10 mouse cellular contexts compared by ENCODE assay signal in the genomic region with DNA sequence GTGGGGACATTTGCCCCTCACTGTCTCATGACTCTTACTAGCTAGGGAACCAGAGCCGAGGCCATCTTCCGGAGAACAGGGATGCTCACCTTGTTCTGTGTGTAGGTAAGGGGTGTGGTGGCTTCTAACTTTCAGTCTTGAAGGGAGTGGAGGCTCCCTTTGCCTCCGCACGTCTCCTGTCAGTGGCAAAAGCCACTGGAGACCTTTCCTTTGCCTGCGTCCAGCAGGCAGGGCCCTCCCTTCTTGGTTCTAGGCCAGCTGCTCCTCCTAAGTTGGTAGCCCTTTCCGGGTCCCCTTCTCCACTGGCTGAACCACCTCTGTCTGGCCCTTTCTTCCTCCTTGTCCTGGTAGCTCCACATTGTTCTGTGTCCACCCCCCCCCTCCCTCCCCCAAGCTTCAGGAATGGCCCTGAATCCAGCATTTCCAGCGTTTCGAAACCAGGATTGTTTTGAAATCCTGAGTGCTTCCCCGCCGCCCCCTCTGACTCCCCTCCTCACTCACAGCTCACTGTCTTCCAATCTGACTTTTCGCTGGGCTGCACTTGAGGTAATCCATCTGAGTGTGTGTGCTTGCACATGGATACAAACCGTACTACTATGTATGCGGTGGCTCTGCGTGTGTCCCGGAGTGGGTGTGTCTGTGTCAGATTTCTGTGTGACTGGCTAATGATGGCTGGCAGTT. TPM values are rescaled to one million over a fixed set of nuclear protein-coding genes. Genes with fewer than 3 reads are reported as not detected.
A peak's percentile ranks its signal among the peaks of the same experiment; 100 is the strongest.
DNase-seq lines count a peak whose midpoint lies in the region; ATAC-seq lines count a peak whose summit lies in the region.
"Had no signal": no experiment of that assay in that cellular context is flagged by ENCODE, and none has a peak within 500 bp of the region (broad histone marks: within the 10 kb centered on the region; RNA-seq: fewer than 3 reads in every experiment).

No protein-coding gene starts in this region.

- peaks cover 5% of the 10 kb centered on the region for H3K36me3 ChIP-seq in megakaryocyte, embryonic 14.5 days (replicated peaks; ENCODE audit: low read length)
- H3K36me3 ChIP-seq in embryonic facial prominence, embryonic 11.5 days (replicated peaks; ENCODE audit: control insufficient read depth, insufficient read depth, low read depth, low read length) = no peaks in the 10 kb centered on the region
- H3K36me3 ChIP-seq in heart, embryonic 16.5 days (ENCODE audit: control insufficient read depth, insufficient read depth) = 0 out of 2 replicates have a peak, but pooled peaks cover 2% of the 10 kb centered on the region
- no peaks in the 10 kb centered on the region for H3K36me3 ChIP-seq in midbrain, embryonic 10.5 days

- peaks cover 88% of the 10 kb centered on the region for H3K4me1 ChIP-seq in megakaryocyte, embryonic 14.5 days
- H3K4me1 ChIP-seq in embryonic facial prominence, embryonic 11.5 days (ENCODE audit: control insufficient read depth, insufficient read depth, low read length) = peaks cover 53% of the 10 kb centered on the region
- peaks cover 84% of the 10 kb centered on the region for H3K4me1 ChIP-seq in heart, embryonic 16.5 days (ENCODE audit: control insufficient read depth, insufficient read depth, low read length)
- H3K4me1 ChIP-seq in midbrain, embryonic 10.5 days = peaks cover 96% of the 10 kb centered on the region

- H3K4me3 ChIP-seq in megakaryocyte, embryonic 14.5 days (replicated peaks) = peak overlapping the region; percentile 42
- H3K4me3 ChIP-seq in embryonic facial prominence, embryonic 11.5 days (ENCODE audit: low read depth, low read length) = peak overlapping the region; percentile 15
- H3K4me3 ChIP-seq in heart, embryonic 16.5 days (ENCODE audit: low read length) = peak overlapping the region; percentile 96
- H3K4me3 ChIP-seq in midbrain, embryonic 10.5 days = peak overlapping the region; percentile 96

- peak overlapping the region; percentile 18 for H3K9ac ChIP-seq in embryonic facial prominence, embryonic 11.5 days (replicated peaks; ENCODE audit: low read length)
- H3K9ac ChIP-seq in heart, embryonic 16.5 days (ENCODE audit: low read length) = peak overlapping the region; percentile 99

- ATAC-seq in megakaryocyte, adult 5-6 weeks (ENCODE audit: poor library complexity, severe bottlenecking) = no peak
- ATAC-seq in embryonic facial prominence, embryonic 11.5 days (replicated peaks; ENCODE audit: insufficient number of reproducible peaks, low FRiP score, low TSS enrichment, low read depth) = no peak
- ATAC-seq in heart, embryonic 16.5 days (replicated peaks; ENCODE audit: extremely low read depth, insufficient read depth, low FRiP score) = no peak
- ATAC-seq: Patski had no signal

- 18% methylated on average over 15 of the region's 15 CpGs for WGBS in embryonic facial prominence, embryonic 11.5 days
- 13% methylated on average over 15 of the region's 15 CpGs for WGBS in heart, embryonic 16.5 days
- WGBS in midbrain, embryonic 10.5 days = 27% methylated on average over 15 of the region's 15 CpGs

- H3K9me3 ChIP-seq in megakaryocyte, embryonic 14.5 days = no peaks in the 10 kb centered on the region
- no peaks in the 10 kb centered on the region for H3K9me3 ChIP-seq in embryonic facial prominence, embryonic 11.5 days (replicated peaks; ENCODE audit: control insufficient read depth, low read length)
- H3K9me3 ChIP-seq in heart, embryonic 16.5 days (replicated peaks; ENCODE audit: control insufficient read depth, low read length) = no peaks in the 10 kb centered on the region
- H3K9me3 ChIP-seq in midbrain, embryonic 10.5 days (replicated peaks) = no peaks in the 10 kb centered on the region

- DNase-seq in embryonic facial prominence, embryonic 11.5 days (ENCODE audit: low spot score) = no peak
- DNase-seq in kidney, postnatal 25 days = peak; percentile 83 to 88
- no peak for DNase-seq in midbrain, embryonic 10.5 days (ENCODE audit: low spot score)
- no peak for DNase-seq in layer of hippocampus, adult 18-20 months (ENCODE audit: low spot score in 2 of 2)
- no peak for DNase-seq in spleen, adult 18-20 months

- H3K27ac ChIP-seq in embryonic facial prominence, embryonic 11.5 days (replicated peaks; ENCODE audit: low read depth, low read length) = peak overlapping the region; percentile 58
- peak overlapping the region; percentile 95 for H3K27ac ChIP-seq in heart, embryonic 16.5 days (ENCODE audit: low read length)
- H3K27ac ChIP-seq in midbrain, embryonic 10.5 days (replicated peaks) = peak overlapping the region; percentile 77

- H3K27me3 ChIP-seq in megakaryocyte, embryonic 14.5 days (replicated peaks) = peaks cover 12% of the 10 kb centered on the region
- no peaks in the 10 kb centered on the region for H3K27me3 ChIP-seq in embryonic facial prominence, embryonic 11.5 days (ENCODE audit: control insufficient read depth, insufficient read depth, low read length)
- H3K27me3 ChIP-seq in heart, embryonic 16.5 days (ENCODE audit: control insufficient read depth, insufficient read depth, low read length) = no peaks in the 10 kb centered on the region
- H3K27me3 ChIP-seq in midbrain, embryonic 10.5 days (ENCODE audit: low read depth, poor library complexity, severe bottlenecking) = 0 out of 2 replicates have a peak, but pooled peaks cover 12% of the 10 kb centered on the region
- H3K27me3 ChIP-seq: Patski had no signal

- H3K4me2 ChIP-seq in embryonic facial prominence, embryonic 11.5 days (ENCODE audit: low read depth, low read length) = peak overlapping the region; percentile 46
- H3K4me2 ChIP-seq in heart, embryonic 16.5 days (ENCODE audit: low read depth, low read length) = peak overlapping the region; percentile 95

RNA-seq across cellular contexts. Expression of gene Bcl9l, which starts 4.3 kb away (rescaled TPM):
- polyA plus RNA-seq in megakaryocyte, embryonic 14.5 days (2012; ENCODE audit: insufficient read depth, low replicate concordance) = 11.6 and 16.1 TPM in 2 replicates
- total RNA-seq in megakaryocyte, adult 5-6 weeks (2015) = 6.0 TPM in 2 replicates
- 2.6 and 3.0 TPM in 2 replicates for total RNA-seq in megakaryocyte, adult 5-6 weeks (2017)
- 10.3 and 11.8 TPM in 2 replicates for polyA plus RNA-seq in embryonic facial prominence, embryonic 11.5 days (2014; fragmentation: Nextera tagmentation; extraction: Ambion mirVana)
- 11.1 and 11.3 TPM in 2 replicates for polyA plus RNA-seq in heart, embryonic 16.5 days (2015; fragmentation: Nextera tagmentation; extraction: Ambion mirVana)
- polyA plus RNA-seq in midbrain, embryonic 10.5 days (2016; fragmentation: Nextera tagmentation; extraction: Ambion mirVana) = 3.9 and 4.7 TPM in 2 replicates
- 10 to 100 TPM; 64.0 to 72.3 TPM for total RNA-seq in layer of hippocampus, adult 18-20 months (2021)

RNA-seq across cellular contexts. Expression of gene Upk2, which starts 32.1 kb away (rescaled TPM):
- not detected in 2 replicates for polyA plus RNA-seq in megakaryocyte, embryonic 14.5 days (2012; ENCODE audit: insufficient read depth, low replicate concordance)
- total RNA-seq in megakaryocyte, adult 5-6 weeks (2015) = not detected in 2 replicates
- not detected in 2 replicates for total RNA-seq in megakaryocyte, adult 5-6 weeks (2017)
- 0.59 and 1.3 TPM in 2 replicates for polyA plus RNA-seq in embryonic facial prominence, embryonic 11.5 days (2014; fragmentation: Nextera tagmentation; extraction: Ambion mirVana)
- polyA plus RNA-seq in heart, embryonic 16.5 days (2015; fragmentation: Nextera tagmentation; extraction: Ambion mirVana) = 0.50 TPM in 1 of 2 replicates, not detected in the other
- not detected in 2 replicates for polyA plus RNA-seq in midbrain, embryonic 10.5 days (2016; fragmentation: Nextera tagmentation; extraction: Ambion mirVana)
- total RNA-seq in layer of hippocampus, adult 18-20 months (2021) = not detected
- polyA plus RNA-seq: Patski had no signal

RNA-seq across cellular contexts. Expression of gene Foxr1, which starts 45.9 kb away (rescaled TPM):
- not detected in 2 replicates for polyA plus RNA-seq in megakaryocyte, embryonic 14.5 days (2012; ENCODE audit: insufficient read depth, low replicate concordance)
- total RNA-seq in megakaryocyte, adult 5-6 weeks (2015) = not detected in 2 replicates
- not detected in 2 replicates for total RNA-seq in megakaryocyte, adult 5-6 weeks (2017)
- polyA plus RNA-seq in embryonic facial prominence, embryonic 11.5 days (2014; fragmentation: Nextera tagmentation; extraction: Ambion mirVana) = not detected in 2 replicates
- polyA plus RNA-seq in heart, embryonic 16.5 days (2015; fragmentation: Nextera tagmentation; extraction: Ambion mirVana) = not detected in 2 replicates
- polyA plus RNA-seq in midbrain, embryonic 10.5 days (2016; fragmentation: Nextera tagmentation; extraction: Ambion mirVana) = not detected in 2 replicates
- total RNA-seq in layer of hippocampus, adult 18-20 months (2021) = not detected
- total RNA-seq: gastrocnemius, adult 8-10 months had no signal
- polyA plus RNA-seq: Patski had no signal

Comparison
In these comparisons a context has a peak if more than half of its experiments do, and no peak if none do; other contexts are left out.
1. H3K4me3 ChIP-seq: peak in every context shown above with its lines; median percentile 96 in heart, embryonic 16.5 days; 96 in midbrain, embryonic 10.5 days; 42 in megakaryocyte, embryonic 14.5 days; 15 in embryonic facial prominence, embryonic 11.5 days.
2. DNase-seq: peak in kidney, postnatal 25 days (2 of 2); none in embryonic facial prominence, embryonic 11.5 days (single experiment), midbrain, embryonic 10.5 days (single experiment), layer of hippocampus, adult 18-20 months (0 of 2) and spleen, adult 18-20 months (0 of 2).
3. Peak in every context shown above with its lines, with median percentiles within 50 percentile points of each other: H3K27ac ChIP-seq.